Mouse (Mus musculus) lung, adult 2 months (tissue): Measurements from ENCODE around the gene Zfp697.
"Not testable (repeated sequence)": the region's sequence is repeated elsewhere in the genome, so short reads cannot be mapped to it uniquely, and the experiment has no call there.

ENCODE experiments used
- CTCF ChIP-seq: fragments of 200-500 bp; IDR thresholded peaks from 2 replicates; pipeline ENCODE4 v1.5.1; 2011; ENCODE audit warnings: mild to moderate bottlenecking, low read length, control low read depth; ENCODE audit not compliant: insufficient read depth
- POLR2A ChIP-seq: fragments of 200-500 bp; IDR thresholded peaks from 2 replicates; pipeline ENCODE4 v1.6.1; 2011; ENCODE audit warnings: low read depth, mild to moderate bottlenecking, control low read depth, low read length, borderline replicate concordance; ENCODE audit errors: extremely low read depth

DNA sequence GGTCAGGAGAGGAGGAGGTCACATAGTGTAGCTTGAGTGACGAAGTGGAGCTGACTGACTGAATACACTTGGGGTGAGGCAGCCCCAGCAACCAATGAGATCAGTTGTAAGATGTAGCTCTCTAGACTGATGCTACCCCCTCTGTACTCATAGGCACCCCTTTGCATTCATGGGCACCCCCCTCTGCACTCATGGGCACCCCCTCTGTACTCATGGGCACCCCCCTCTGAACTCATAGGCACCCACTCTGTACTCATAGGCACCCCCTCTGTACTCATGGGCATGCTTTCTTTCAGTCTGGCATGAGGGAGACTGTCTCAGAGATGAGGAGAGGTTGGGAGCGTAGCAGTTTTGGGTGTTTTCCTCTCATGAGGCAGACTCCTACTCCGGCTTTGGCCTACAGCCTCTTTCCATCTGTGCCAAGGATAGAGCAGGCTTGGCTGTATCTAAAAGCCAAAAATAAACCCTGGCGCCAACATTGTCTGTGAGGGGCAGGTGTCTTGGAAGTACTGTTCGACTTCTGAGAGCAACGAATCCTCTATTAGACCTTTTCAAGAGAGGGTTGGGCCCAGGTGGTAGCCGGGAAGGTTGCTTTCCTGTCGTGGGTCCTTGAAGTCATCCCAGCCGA, 22.1 kb downstream of the Zfp697 start:
- not testable (repeated sequence) for TF ChIP-seq POLR2A, CTCF
